Mouse (Mus musculus) midbrain, embryonic 15.5 days (tissue): ENCODE data around the gene Parva. TPM values are rescaled to one million over a fixed set of nuclear protein-coding genes. Genes with fewer than 3 reads are reported as not detected.

ENCODE experiments used
- ATAC-seq: fragments of 200-750 bp; cut with Nextera tagmentation; replicated peaks from 2 replicates; pipeline ENCODE4 v1.8.0; 2017; ENCODE audit warnings: moderate TSS enrichment
- H3K27ac ChIP-seq: fragments of 300-500 bp; sonication (generic); 2 replicates; pipeline ENCODE4 v1.5.1; 2015; ENCODE audit warnings: mild to moderate bottlenecking, inconsistent platforms
- H3K27me3 ChIP-seq: fragments of 300-500 bp; sonication (generic); replicated peaks from 2 replicates; pipeline ENCODE4 v1.6.1; 2015; ENCODE audit warnings: inconsistent platforms
- H3K36me3 ChIP-seq: fragments of 300-500 bp; sonication (generic); replicated peaks from 2 replicates; pipeline ENCODE4 v1.6.1; 2015; ENCODE audit warnings: inconsistent platforms
- H3K4me1 ChIP-seq: fragments of 300-500 bp; sonication (generic); 2 replicates; pipeline ENCODE4 v1.6.1; 2015; ENCODE audit warnings: inconsistent platforms
- H3K4me2 ChIP-seq: fragments of 300-500 bp; sonication (generic); 2 replicates; pipeline ENCODE4 v1.6.1; 2015; ENCODE audit warnings: inconsistent platforms, mild to moderate bottlenecking, moderate library complexity
- H3K4me3 ChIP-seq: fragments of 300-500 bp; sonication (generic); 2 replicates; pipeline ENCODE4 v1.5.1; 2015; ENCODE audit warnings: mild to moderate bottlenecking, inconsistent platforms
- H3K9ac ChIP-seq: fragments of 300-500 bp; sonication (generic); 2 replicates; pipeline ENCODE4 v1.6.1; 2015; ENCODE audit warnings: mild to moderate bottlenecking, inconsistent platforms
- H3K9me3 ChIP-seq: fragments of 300-500 bp; sonication (generic); 2 replicates; pipeline ENCODE4 v1.6.1; 2016; ENCODE audit warnings: inconsistent platforms
- WGBS: fragments of 180-500 bp; shearing (Covaris S2); methylation state at CpG from one replicate; pipeline ENCODE4 v1.1.7; 2015; ENCODE audit warnings: mixed read lengths; 5-methylcytosine and 5-hydroxymethylcytosine counted together
- polyA plus RNA-seq: library from polyadenylated mRNA; unstranded; fragments of >200 nt; fragmentation: Nextera tagmentation; extraction: Ambion mirVana; gene quantifications from 2 replicates; pipeline ENCODE4 v1.2.1, GENCODE M21; 2015

The Parva gene
- polyA plus RNA-seq, 1 experiment from 2014 or later = 25.7 TPM

GRCm38 (mm10) chr7:112483382-112483781, 56.1 kb downstream of the Parva start:
- 25% methylated on average over 2 of the region's 2 CpGs for WGBS
- Histone ChIP-seq H3K9ac (no peak overlapping the region), H3K9me3 (no peaks in the 10 kb centered on the region)

GRCm38 (mm10) chr7:112490825-112491224, 63.5 kb downstream of the Parva start:
- Histone ChIP-seq H3K9ac (no peak overlapping the region), H3K4me1 (0 out of 2 replicates have a peak, but pooled peaks cover 2% of the 10 kb centered on the region), H3K4me2 (no peak overlapping the region), H3K9me3 (no peaks in the 10 kb centered on the region), H3K4me3 (no peak overlapping the region), H3K36me3 (no peaks in the 10 kb centered on the region), H3K27ac (no peak overlapping the region), H3K27me3 (no peaks in the 10 kb centered on the region)
- WGBS = 72% methylated on average over 2 of the region's 2 CpGs
- no peak for ATAC-seq

More at GRCm38 (mm10) chr7:112483382-112483781, 56.1 kb downstream of the Parva start:
- Histone ChIP-seq H3K4me1 (peaks cover 6% of the 10 kb centered on the region; the same call in 1 of the 2 replicates), H3K4me3 (no peak overlapping the region), H3K27me3 (no peaks in the 10 kb centered on the region), H3K27ac (0 out of 2 replicates have a peak overlapping the region, but pooled peaks have one; percentile 26), H3K36me3 (no peaks in the 10 kb centered on the region), H3K4me2 (no peak overlapping the region)
- no peak for ATAC-seq

GRCm38 (mm10) chr7:112491737-112492136, 64.4 kb downstream of the Parva start:
- Histone ChIP-seq H3K4me3 (no peak overlapping the region), H3K9me3 (no peaks in the 10 kb centered on the region), H3K27me3 (no peaks in the 10 kb centered on the region), H3K4me2 (no peak overlapping the region), H3K36me3 (no peaks in the 10 kb centered on the region), H3K9ac (no peak overlapping the region), H3K4me1 (0 out of 2 replicates have a peak, but pooled peaks cover 2% of the 10 kb centered on the region), H3K27ac (no peak overlapping the region)
- ATAC-seq = no peak
- 42% methylated on average over 1 of the region's 1 CpGs for WGBS

- Histone ChIP-seq H3K36me3 (no peaks in the 10 kb centered on the region), H3K4me1 (0 out of 2 replicates have a peak, but pooled peaks cover 2% of the 10 kb centered on the region), H3K27me3 (no peaks in the 10 kb centered on the region), H3K27ac (no peak overlapping the region), H3K4me3 (no peak overlapping the region), H3K9ac (no peak overlapping the region), H3K4me2 (no peak overlapping the region), H3K9me3 (no peaks in the 10 kb centered on the region)
- 56% methylated on average over 8 of the region's 8 CpGs for WGBS
- ATAC-seq = no peak
Measured at GRCm38 (mm10) chr7:112495950-112496349, 68.6 kb downstream of the Parva start.

- H3K9ac ChIP-seq = no peak overlapping the region
- H3K4me3 ChIP-seq = no peak overlapping the region
- H3K4me2 ChIP-seq = no peak overlapping the region
- H3K36me3 ChIP-seq = no peaks in the 10 kb centered on the region
- H3K9me3 ChIP-seq = no peaks in the 10 kb centered on the region
- no peak for ATAC-seq
- H3K4me1 ChIP-seq = peaks cover 4% of the 10 kb centered on the region
- no peak overlapping the region for H3K27ac ChIP-seq
- no peaks in the 10 kb centered on the region for H3K27me3 ChIP-seq
- WGBS = 78% methylated on average over 7 of the region's 7 CpGs
Measured at GRCm38 (mm10) chr7:112496921-112497320, 69.6 kb downstream of the Parva start.

DNA sequence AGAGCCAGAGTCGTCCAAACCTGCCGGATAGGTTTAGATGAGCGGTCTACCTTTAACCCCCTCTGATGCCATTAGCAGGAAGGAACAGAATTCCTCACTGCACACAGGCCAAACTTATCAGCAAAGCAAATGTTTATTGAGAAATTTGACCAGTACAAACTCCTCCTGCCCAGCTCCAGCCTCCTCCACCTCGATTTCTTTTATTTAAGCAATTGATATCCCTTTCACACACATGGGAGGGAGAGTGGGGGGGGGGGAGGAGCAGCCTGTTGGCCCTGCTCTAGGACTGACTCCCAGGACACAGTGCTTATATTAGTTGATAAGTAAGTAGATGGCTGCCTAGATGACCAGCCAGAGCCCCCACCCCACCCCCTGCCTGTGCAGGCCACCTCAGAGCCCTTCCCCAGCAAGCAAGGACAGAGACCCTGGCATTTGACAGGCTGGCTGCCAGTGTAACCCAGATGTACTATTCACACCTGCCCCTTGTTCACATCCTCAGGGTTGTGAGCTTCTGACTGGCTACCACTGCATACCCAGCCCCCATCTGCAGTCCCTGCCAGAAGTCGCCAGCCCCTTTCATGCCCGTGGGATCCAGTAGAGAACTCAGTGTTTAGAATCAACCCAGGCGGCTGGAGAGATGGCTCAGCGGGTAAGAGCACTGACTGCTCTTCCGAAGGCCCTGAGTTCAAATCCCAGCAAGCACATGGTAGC, 71.4 kb downstream of the Parva start:
- H3K9ac ChIP-seq = no peak overlapping the region
- peaks cover 16% of the 10 kb centered on the region for H3K4me1 ChIP-seq
- ATAC-seq = no peak
- H3K36me3 ChIP-seq = no peaks in the 10 kb centered on the region
- H3K4me3 ChIP-seq = no peak overlapping the region
- H3K4me2 ChIP-seq = no peak overlapping the region
- no peak overlapping the region for H3K27ac ChIP-seq
- WGBS = 73% methylated on average over 9 of the region's 9 CpGs
- no peaks in the 10 kb centered on the region for H3K27me3 ChIP-seq
- no peaks in the 10 kb centered on the region for H3K9me3 ChIP-seq

DNA sequence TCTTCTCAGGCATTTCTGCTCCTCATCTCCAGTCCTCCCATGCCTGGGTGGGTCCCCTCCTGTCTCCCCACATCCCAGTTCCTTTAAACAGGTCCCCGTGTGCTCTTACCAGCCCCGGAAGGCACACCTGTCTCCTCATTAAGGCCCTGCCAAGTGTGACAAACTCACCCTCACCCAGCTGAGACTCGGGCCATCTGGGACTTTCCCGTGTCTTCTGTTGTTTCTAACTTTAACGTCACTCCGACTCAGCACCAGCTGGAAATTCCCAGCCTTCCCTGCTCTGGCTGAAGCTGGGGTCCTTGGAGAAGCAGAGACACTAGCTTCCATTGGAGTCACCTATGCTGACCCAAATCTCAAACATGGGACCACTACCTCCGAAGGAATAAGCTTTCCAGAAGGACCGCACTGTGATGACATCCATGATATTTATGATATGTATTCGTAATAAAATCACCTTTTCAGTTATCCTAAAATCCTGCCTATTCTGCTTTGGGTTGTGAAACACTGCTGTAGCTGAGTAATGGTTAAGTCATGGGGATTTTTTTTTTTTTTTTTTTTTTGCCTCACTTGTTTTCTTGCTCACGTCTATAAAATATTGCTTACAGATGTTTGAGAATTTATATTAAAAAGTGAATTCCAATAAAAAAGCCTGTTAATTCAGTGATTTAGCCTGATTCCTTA, 72.3 kb downstream of the Parva start:
- Histone ChIP-seq H3K27me3 (no peaks in the 10 kb centered on the region), H3K4me1 (peaks cover 14% of the 10 kb centered on the region), H3K27ac (no peak overlapping the region), H3K4me2 (no peak overlapping the region), H3K9me3 (no peaks in the 10 kb centered on the region), H3K9ac (no peak overlapping the region), H3K4me3 (no peak overlapping the region), H3K36me3 (no peaks in the 10 kb centered on the region)
- ATAC-seq = no peak
- 63% methylated on average over 10 of the region's 10 CpGs for WGBS

DNA sequence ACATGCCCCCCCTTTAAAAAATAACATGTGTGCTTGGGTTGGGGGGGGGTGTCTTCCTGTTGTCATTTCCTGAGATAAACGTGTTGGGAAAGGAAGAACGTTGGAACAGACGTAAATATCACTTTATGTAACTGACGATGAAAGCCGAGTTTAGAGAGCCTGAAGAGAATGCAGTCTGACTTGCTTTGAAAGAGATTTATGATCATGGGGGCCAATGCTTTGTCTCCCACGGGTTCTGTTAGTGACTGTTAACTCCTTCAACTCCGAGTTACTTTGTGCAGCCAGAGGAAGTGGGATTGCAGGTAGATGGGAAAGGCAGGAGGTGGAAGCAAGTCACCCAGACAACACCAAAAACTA, 72.8 kb downstream of the Parva start:
- Histone ChIP-seq H3K27ac (no peak overlapping the region), H3K9me3 (no peaks in the 10 kb centered on the region), H3K27me3 (no peaks in the 10 kb centered on the region), H3K4me2 (no peak overlapping the region), H3K4me1 (peaks cover 14% of the 10 kb centered on the region), H3K36me3 (no peaks in the 10 kb centered on the region), H3K9ac (no peak overlapping the region), H3K4me3 (no peak overlapping the region)
- no peak for ATAC-seq
- WGBS = 32% methylated on average over 7 of the region's 7 CpGs

GRCm38 (mm10) chr7:112502050-112502809, 74.9 kb downstream of the Parva start:
- H3K4me1 ChIP-seq = peaks cover 14% of the 10 kb centered on the region
- H3K4me3 ChIP-seq = no peak overlapping the region; the same call in 1 of the 2 replicates
- 0 out of 2 replicates have a peak overlapping the region, but pooled peaks have one; percentile 15 for H3K27ac ChIP-seq
- no peaks in the 10 kb centered on the region for H3K36me3 ChIP-seq
- H3K27me3 ChIP-seq = no peaks in the 10 kb centered on the region
- H3K9ac ChIP-seq = no peak overlapping the region
- H3K4me2 ChIP-seq = peak overlapping the region; percentile 30
- 0 out of 2 replicates have a peak, but pooled peaks have one; percentile 66 for ATAC-seq
- H3K9me3 ChIP-seq = no peaks in the 10 kb centered on the region
- 26% methylated on average over 18 of the region's 18 CpGs for WGBS

- 41% methylated on average over 5 of the region's 5 CpGs for WGBS
- no peaks in the 10 kb centered on the region for H3K27me3 ChIP-seq
- no peaks in the 10 kb centered on the region for H3K36me3 ChIP-seq
- no peak overlapping the region for H3K27ac ChIP-seq
- no peaks in the 10 kb centered on the region for H3K9me3 ChIP-seq
- H3K4me1 ChIP-seq = peaks cover 14% of the 10 kb centered on the region
- no peak overlapping the region for H3K9ac ChIP-seq
- peak overlapping the region; percentile 30; the same call in 1 of the 2 replicates for H3K4me2 ChIP-seq
- no peak overlapping the region for H3K4me3 ChIP-seq
- no peak for ATAC-seq
Measured at GRCm38 (mm10) chr7:112502845-112503244, 75.5 kb downstream of the Parva start.

DNA sequence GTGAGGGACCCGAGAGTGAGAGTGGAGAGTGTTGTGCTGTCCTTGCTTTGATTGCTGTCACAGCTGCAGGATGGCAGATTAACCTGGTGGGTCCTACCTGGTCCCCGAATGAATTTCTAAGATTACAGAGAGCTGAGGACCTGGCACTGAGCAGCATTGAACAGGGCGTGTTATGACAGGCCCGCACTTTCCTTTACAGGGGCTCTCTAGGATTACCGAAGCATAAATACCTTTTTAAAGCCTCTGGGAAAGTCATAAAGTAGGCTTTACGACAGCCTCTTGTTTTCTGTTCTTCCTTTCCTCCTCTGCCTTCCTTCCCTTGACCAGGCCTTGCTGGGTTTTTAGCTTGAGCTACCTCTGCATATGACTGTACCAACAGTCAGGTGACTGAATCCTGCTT, 76.1 kb downstream of the Parva start:
- Histone ChIP-seq H3K4me2 (no peak overlapping the region), H3K4me3 (no peak overlapping the region), H3K9me3 (no peaks in the 10 kb centered on the region), H3K27ac (no peak overlapping the region), H3K4me1 (peaks cover 14% of the 10 kb centered on the region), H3K27me3 (no peaks in the 10 kb centered on the region), H3K36me3 (no peaks in the 10 kb centered on the region), H3K9ac (no peak overlapping the region)
- no peak for ATAC-seq
- 80% methylated on average over 6 of the region's 6 CpGs for WGBS

DNA sequence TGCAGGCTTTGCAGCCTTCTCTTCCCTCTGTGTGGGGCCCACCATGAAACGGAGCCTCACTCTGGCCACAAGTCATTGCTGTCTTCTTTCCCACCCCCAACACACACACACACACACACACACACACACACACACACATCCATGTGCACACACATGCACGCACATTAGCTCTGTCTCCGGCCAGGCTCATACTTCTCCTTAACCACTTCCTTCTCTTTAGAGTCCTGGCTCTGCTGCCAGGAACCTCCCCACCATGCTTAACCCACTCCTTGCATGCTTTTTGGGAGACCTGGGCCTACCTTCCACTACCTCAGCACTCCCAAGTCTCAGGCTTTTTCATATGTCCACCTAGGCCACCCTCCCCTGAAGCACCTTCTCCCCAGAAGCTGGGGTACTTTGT, 76.6 kb downstream of the Parva start:
- Histone ChIP-seq H3K4me2 (no peak overlapping the region), H3K27me3 (no peaks in the 10 kb centered on the region), H3K9me3 (no peaks in the 10 kb centered on the region), H3K9ac (no peak overlapping the region), H3K4me3 (no peak overlapping the region), H3K27ac (no peak overlapping the region), H3K36me3 (no peaks in the 10 kb centered on the region), H3K4me1 (peaks cover 14% of the 10 kb centered on the region)
- no peak for ATAC-seq
- 90% methylated on average over 3 of the region's 3 CpGs for WGBS
